Mouse (Mus musculus): ENCODE results near the gene Amz1.

DNA sequence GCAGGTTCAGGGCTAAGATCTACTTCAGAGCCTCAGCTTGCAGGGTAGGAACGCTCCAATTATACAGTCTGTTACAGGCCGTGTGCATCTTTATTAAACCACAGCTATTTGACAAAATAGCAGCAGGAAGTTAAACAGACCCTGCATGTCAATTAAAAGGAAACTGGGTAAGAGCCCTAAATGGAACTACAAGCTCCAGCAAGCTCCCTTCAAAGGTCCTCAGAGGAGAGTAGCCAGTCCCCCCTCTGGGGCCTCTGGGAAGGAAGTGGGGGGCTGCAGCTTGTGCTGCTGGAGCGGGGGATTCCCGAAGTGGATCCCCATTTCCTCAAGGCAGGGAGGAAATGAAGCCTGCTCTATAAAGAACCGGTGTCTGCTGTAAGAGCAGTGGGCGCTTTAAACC, 47.7 kb downstream of the Amz1 start:
- TF ChIP-seq POLR2A (IDR thresholded peaks at IDR 0.05; ENCODE audit: control insufficient read depth, extremely low read depth, insufficient read depth, low read length, poor library complexity): no peak
- TF ChIP-seq CTCF (IDR thresholded peaks at IDR 0.05; ENCODE audit: borderline replicate concordance, control insufficient read depth, extremely low read depth, insufficient read depth, low read length, poor library complexity): no peak
